Mouse (Mus musculus): Measurements from ENCODE around the gene Pnpla8. TPM values are rescaled to one million over a fixed set of nuclear protein-coding genes. Genes with fewer than 3 reads are reported as not detected.

The Pnpla8 gene
- polyA plus RNA-seq, 1 experiment from 2014 or later: 65.5 TPM

GRCm38 (mm10) chr12:44357460-44357859 is 136.3 kb downstream of the Pnpla8 start:
- no peaks in the 10 kb centered on the region for H3K27me3 ChIP-seq (replicated peaks)
- H3K4me1 ChIP-seq (replicated peaks): no peaks in the 10 kb centered on the region
- no peak overlapping the region for H3K27ac ChIP-seq (ENCODE audit: poor library complexity, severe bottlenecking)
- H3K9me3 ChIP-seq (replicated peaks): no peaks in the 10 kb centered on the region
- no peak overlapping the region for H3K9ac ChIP-seq
- no peak overlapping the region for H3K4me2 ChIP-seq
- WGBS: 66% methylated on average over 3 of the region's 3 CpGs
- no peak for ATAC-seq (ENCODE audit: insufficient number of reproducible peaks, low FRiP score)
- H3K36me3 ChIP-seq: no peaks in the 10 kb centered on the region
- no peak overlapping the region for H3K4me3 ChIP-seq

- no peak overlapping the region for H3K4me2 ChIP-seq
Observed at GRCm38 (mm10) chr12:44357881-44358280, 136.7 kb downstream of the Pnpla8 start.

GRCm38 (mm10) chr12:44371076-44371710 is 150.0 kb downstream of the Pnpla8 start:
- WGBS: 79% methylated on average over 3 of the region's 3 CpGs
- Histone ChIP-seq H3K36me3 (no peaks in the 10 kb centered on the region), H3K4me3 (no peak overlapping the region), H3K4me2 (no peak overlapping the region), H3K4me1 (replicated peaks) (no peaks in the 10 kb centered on the region), H3K9me3 (replicated peaks) (no peaks in the 10 kb centered on the region), H3K9ac (no peak overlapping the region), H3K27me3 (replicated peaks) (no peaks in the 10 kb centered on the region), H3K27ac (ENCODE audit: poor library complexity, severe bottlenecking) (no peak overlapping the region)
- ATAC-seq (ENCODE audit: insufficient number of reproducible peaks, low FRiP score): no peak

More at GRCm38 (mm10) chr12:44357881-44358280, 136.7 kb downstream of the Pnpla8 start:
- H3K4me1 ChIP-seq (replicated peaks): no peaks in the 10 kb centered on the region
- H3K9me3 ChIP-seq (replicated peaks): no peaks in the 10 kb centered on the region
- ATAC-seq (ENCODE audit: insufficient number of reproducible peaks, low FRiP score): no peak
- H3K27ac ChIP-seq (ENCODE audit: poor library complexity, severe bottlenecking): no peak overlapping the region
- H3K27me3 ChIP-seq (replicated peaks): no peaks in the 10 kb centered on the region
- no peak overlapping the region for H3K4me3 ChIP-seq
- 84% methylated on average over 1 of the region's 1 CpGs for WGBS
- H3K36me3 ChIP-seq: no peaks in the 10 kb centered on the region
- no peak overlapping the region for H3K9ac ChIP-seq

Small RNAs within 50 kb of the gene (microRNA-seq; reads per million reads assigned to microRNA genes)
- not detected for gene Mir5627

Other genes with a start within 250 kb of the Pnpla8 start
- gene Dnajb9, start 11.0 kb upstream of the Pnpla8 start, polyA plus RNA-seq (2016; fragmentation: Nextera tagmentation; extraction: Ambion mirVana): 29.0 and 29.1 TPM in 2 replicates
- gene Nrcam, start 107.5 kb downstream of the Pnpla8 start, polyA plus RNA-seq (2016; fragmentation: Nextera tagmentation; extraction: Ambion mirVana): 0.92 and 1.4 TPM in 2 replicates

Measured in heart, embryonic 12.5 days (tissue).